Mouse (Mus musculus) thymus, adult 2 months (tissue): ENCODE measurements around the gene Pcsk5. TPM values are rescaled to one million over a fixed set of nuclear protein-coding genes. Genes with fewer than 3 reads are reported as not detected.

Experiments
- DNase-seq: peaks from one replicate; pipeline ENCODE4 v3.0.0; 2021
- H3K27ac ChIP-seq: fragments of 200-500 bp; 2 replicates; pipeline ENCODE4 v1.5.1; 2012; ENCODE audit warnings: low read length, control low read depth; ENCODE audit not compliant: control insufficient read depth, insufficient read depth
- H3K27me3 ChIP-seq: fragments of 200-500 bp; 2 replicates; pipeline ENCODE4 v1.6.1; 2012; ENCODE audit warnings: mild to moderate bottlenecking, low read length, moderate library complexity, mixed read lengths; ENCODE audit not compliant: control insufficient read depth, insufficient read depth
- H3K36me3 ChIP-seq: fragments of 200-500 bp; 2 replicates; pipeline ENCODE4 v1.6.1; 2012; ENCODE audit warnings: mild to moderate bottlenecking, low read length, moderate library complexity; ENCODE audit not compliant: control insufficient read depth, insufficient read depth
- H3K4me1 ChIP-seq: fragments of 200-500 bp; replicated peaks from 2 replicates; pipeline ENCODE4 v1.6.1; 2012; ENCODE audit warnings: low read length; ENCODE audit not compliant: control insufficient read depth, insufficient read depth
- H3K4me3 ChIP-seq: fragments of 200-500 bp; 2 replicates; pipeline ENCODE4 v1.5.1; 2012; ENCODE audit warnings: mild to moderate bottlenecking, low read length, control low read depth, moderate library complexity; ENCODE audit not compliant: control insufficient read depth, insufficient read depth
- CTCF ChIP-seq: fragments of 200-500 bp; IDR thresholded peaks from 2 replicates; pipeline ENCODE4 v1.5.1; 2012; ENCODE audit warnings: mild to moderate bottlenecking, control low read depth, low read length, moderate library complexity, borderline replicate concordance; ENCODE audit not compliant: control insufficient read depth, poor library complexity, insufficient read depth; ENCODE audit errors: extremely low read depth
- POLR2A ChIP-seq: fragments of 200-500 bp; IDR thresholded peaks from 2 replicates; pipeline ENCODE4 v1.6.1; 2012; ENCODE audit warnings: mild to moderate bottlenecking, low read length, control low read depth, moderate library complexity; ENCODE audit not compliant: control insufficient read depth, poor library complexity, insufficient read depth; ENCODE audit errors: extremely low read depth
- WGBS: fragments of 180-500 bp; shearing (Covaris S2); methylation state at CpG from one replicate; pipeline ENCODE4 v1.1.7; 2018; 5-methylcytosine and 5-hydroxymethylcytosine counted together
- polyA plus RNA-seq: library from polyadenylated mRNA; depleted of rRNA; stranded (reverse); fragments of >200 nt; gene quantifications from 2 replicates; pipeline ENCODE4 v1.2.3, GENCODE M21; 2012

The Pcsk5 gene
- polyA plus RNA-seq, 1 experiment, result 0.58 TPM

DNA sequence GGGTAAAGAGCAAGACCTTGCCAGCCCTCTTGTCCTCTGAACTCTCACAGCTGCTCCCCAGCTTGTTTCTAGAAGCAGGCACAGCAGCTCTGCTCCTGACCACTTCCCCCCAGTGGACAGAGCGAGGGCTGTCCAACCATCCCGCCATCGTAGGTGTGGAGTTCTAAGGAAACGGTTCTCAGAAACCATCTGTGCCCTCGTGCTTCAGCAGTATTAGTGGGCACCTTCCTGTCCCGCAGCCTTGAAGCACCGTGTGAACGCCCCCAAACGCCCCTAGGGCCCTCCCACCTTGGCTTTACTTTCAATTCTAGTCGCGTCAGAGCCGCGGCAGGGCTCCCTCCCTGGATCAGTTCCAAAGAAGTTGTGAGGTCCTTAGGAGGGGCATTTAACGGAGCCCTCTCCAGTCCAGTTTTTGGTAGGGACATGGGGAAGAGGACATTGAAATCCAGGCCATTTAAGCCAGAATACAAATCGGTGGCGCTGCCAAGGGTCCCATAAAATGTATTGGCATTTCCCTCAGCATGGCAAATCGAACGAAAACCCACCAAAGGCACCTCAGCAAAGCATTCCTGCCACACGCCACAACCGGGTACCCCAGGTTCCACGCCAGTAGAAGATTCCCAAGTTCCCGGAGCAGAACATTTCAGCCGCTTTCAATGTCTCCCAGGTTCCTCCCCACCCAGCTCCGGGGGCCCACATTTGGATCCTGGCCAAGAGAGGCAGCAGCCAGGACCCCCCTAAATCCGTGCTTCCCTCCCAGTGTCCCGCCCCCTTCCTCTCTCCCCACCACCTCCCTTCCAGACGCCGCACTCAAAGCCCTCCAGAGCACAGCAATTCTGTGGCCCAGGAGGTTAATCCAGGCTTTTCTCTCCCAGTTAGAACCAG, 1.5 kb downstream of the Pcsk5 start:
- TF ChIP-seq POLR2A, result no peak
- no peak for TF ChIP-seq CTCF
- H3K4me3 ChIP-seq, result no peak overlapping the region; the same call in 1 of the 2 replicates

DNA sequence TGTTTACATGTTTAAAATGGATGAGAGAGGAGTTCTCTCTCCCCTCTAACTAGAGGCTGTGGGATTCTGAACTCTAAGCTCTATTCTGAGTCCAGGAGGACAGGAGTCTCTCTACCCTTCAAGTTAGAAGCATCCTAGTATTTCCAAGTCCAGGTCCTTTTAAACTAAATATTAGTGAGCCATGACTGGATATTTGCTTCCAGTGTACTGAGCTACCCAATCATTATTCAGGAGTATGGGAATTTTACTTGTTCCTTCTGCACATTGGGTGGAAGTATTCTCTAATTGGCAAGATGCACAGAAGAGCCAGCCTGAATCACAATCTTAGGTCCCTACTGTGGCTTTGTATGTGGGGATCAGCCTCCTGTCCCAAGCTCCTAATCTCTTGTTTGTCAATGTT, 2.5 kb downstream of the Pcsk5 start:
- H3K27me3 ChIP-seq, result peaks cover 7% of the 10 kb centered on the region; the same call in 1 of the 2 replicates
- H3K4me1 ChIP-seq, result no peaks in the 10 kb centered on the region
- no peak overlapping the region for H3K27ac ChIP-seq
- H3K4me3 ChIP-seq, result no peak overlapping the region
- TF ChIP-seq POLR2A (no peak), CTCF (no peak)
- no peak for DNase-seq
- H3K36me3 ChIP-seq, result no peaks in the 10 kb centered on the region

More for the DNA sequence above, 1.5 kb downstream of the Pcsk5 start:
- no peak overlapping the region for H3K27ac ChIP-seq
- no peak for DNase-seq
- peaks cover 7% of the 10 kb centered on the region; the same call in 1 of the 2 replicates for H3K27me3 ChIP-seq
- H3K4me1 ChIP-seq, result no peaks in the 10 kb centered on the region
- WGBS, result 1% methylated on average over 28 of the region's 28 CpGs
- no peaks in the 10 kb centered on the region for H3K36me3 ChIP-seq

DNA sequence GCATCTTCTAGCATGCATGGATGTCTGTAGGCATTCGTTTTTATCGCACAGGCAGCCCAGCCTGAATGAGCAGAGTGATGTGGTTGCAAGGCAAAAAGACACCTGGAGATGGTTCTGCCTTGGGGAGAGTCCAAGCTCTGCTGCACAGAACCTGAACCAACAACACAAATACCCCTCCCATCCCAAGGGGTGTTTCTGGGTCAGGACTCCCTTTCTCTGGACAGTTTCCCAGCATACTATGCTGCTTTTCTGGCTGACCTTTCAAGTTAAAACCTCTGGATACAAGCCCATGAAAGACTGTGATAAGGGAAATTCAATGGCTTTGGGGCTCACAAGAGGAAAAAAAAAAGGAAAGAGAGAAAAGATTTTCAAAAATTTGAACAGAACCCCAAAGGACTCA, 6.1 kb downstream of the Pcsk5 start:
- Histone ChIP-seq H3K27me3 (peaks cover 3% of the 10 kb centered on the region; the same call in 1 of the 2 replicates), H3K4me1 (no peaks in the 10 kb centered on the region), H3K36me3 (no peaks in the 10 kb centered on the region), H3K4me3 (no peak overlapping the region), H3K27ac (no peak overlapping the region)
- TF ChIP-seq POLR2A, result no peak
- TF ChIP-seq CTCF, result no peak
- DNase-seq, result no peak
- WGBS, result 92% methylated on average over 2 of the region's 2 CpGs

DNA sequence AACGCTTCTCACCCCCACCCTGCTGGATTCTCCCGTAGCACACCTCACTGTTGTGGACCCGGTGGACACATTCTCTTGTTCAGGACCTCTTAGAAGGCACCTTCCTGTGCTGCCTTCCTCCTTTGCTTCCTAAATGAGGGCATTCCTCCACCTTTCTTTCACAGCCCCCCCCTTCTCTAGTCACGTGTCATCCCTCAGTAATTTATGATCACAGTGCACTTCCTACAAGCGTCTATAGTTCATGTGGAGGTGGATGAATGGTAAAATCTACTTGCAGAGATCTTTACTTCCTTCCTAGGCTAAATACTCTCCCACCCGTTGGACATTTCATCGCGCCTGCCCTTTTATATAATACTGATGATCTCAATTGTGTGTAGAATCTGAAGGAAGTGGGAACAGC, 9.0 kb downstream of the Pcsk5 start:
- Histone ChIP-seq H3K4me3 (no peak overlapping the region), H3K27me3 (no peaks in the 10 kb centered on the region), H3K36me3 (no peaks in the 10 kb centered on the region), H3K4me1 (no peaks in the 10 kb centered on the region), H3K27ac (no peak overlapping the region)
- TF ChIP-seq POLR2A (no peak), CTCF (no peak)
- DNase-seq, result no peak
- 15% methylated on average over 8 of the region's 8 CpGs for WGBS

DNA sequence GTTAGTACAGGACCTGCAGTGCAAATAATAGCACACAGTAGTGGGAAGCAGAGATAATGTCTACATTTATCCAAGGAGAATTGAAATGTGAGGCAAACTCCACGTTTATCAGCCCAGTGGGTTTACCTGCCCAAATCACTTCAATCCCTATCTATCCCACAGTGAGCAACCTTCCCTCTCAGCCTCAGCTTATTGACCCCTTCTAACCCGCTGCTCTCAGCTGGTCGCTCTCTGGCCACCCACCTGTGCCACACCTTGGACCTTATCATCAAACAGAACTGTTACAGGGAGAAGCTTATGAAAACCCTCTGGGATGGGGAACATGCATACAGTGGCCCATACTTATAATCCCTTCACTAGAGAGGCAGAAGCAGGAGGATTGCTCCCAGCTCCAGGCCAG, 10.7 kb downstream of the Pcsk5 start:
- H3K36me3 ChIP-seq, result no peaks in the 10 kb centered on the region
- no peak for TF ChIP-seq POLR2A
- TF ChIP-seq CTCF, result no peak
- no peak overlapping the region for H3K27ac ChIP-seq
- H3K27me3 ChIP-seq, result no peaks in the 10 kb centered on the region
- H3K4me1 ChIP-seq, result no peaks in the 10 kb centered on the region
- no peak for DNase-seq
- H3K4me3 ChIP-seq, result no peak overlapping the region
- 90% methylated on average over 3 of the region's 3 CpGs for WGBS

DNA sequence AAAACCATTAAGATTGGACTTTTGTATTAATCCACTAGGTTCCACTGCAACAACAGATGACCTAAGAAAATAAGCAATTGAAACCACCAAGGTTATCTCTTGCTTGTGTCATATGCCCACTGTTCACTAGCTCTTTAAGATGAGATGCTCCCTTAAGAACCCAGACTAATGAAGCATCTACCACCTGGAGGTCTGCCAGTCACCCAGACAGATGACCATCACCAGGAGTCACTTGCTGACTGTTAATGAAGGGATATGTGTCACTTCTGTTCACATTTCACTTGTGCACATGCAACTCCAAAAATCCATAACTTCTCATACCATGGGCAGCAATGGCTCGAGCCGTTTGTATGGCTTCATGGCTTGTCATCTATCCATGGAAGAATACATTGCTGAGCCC, 17.4 kb downstream of the Pcsk5 start:
- no peak for DNase-seq
- no peak overlapping the region for H3K4me3 ChIP-seq
- no peaks in the 10 kb centered on the region for H3K27me3 ChIP-seq
- no peaks in the 10 kb centered on the region for H3K36me3 ChIP-seq
- H3K27ac ChIP-seq, result no peak overlapping the region
- 96% methylated on average over 2 of the region's 2 CpGs for WGBS
- H3K4me1 ChIP-seq, result no peaks in the 10 kb centered on the region
- TF ChIP-seq CTCF (no peak), POLR2A (no peak)
